Mouse (Mus musculus): ENCODE data around the gene Atp6v1e2. TPM values are rescaled to one million over a fixed set of nuclear protein-coding genes. Genes with fewer than 3 reads are reported as not detected.

Gene Atp6v1e2
- total RNA-seq (2015; ENCODE audit: low replicate concordance) (not detected in 2 replicates), total RNA-seq (2017; ENCODE audit: low replicate concordance) (not detected in 2 replicates)

DNA sequence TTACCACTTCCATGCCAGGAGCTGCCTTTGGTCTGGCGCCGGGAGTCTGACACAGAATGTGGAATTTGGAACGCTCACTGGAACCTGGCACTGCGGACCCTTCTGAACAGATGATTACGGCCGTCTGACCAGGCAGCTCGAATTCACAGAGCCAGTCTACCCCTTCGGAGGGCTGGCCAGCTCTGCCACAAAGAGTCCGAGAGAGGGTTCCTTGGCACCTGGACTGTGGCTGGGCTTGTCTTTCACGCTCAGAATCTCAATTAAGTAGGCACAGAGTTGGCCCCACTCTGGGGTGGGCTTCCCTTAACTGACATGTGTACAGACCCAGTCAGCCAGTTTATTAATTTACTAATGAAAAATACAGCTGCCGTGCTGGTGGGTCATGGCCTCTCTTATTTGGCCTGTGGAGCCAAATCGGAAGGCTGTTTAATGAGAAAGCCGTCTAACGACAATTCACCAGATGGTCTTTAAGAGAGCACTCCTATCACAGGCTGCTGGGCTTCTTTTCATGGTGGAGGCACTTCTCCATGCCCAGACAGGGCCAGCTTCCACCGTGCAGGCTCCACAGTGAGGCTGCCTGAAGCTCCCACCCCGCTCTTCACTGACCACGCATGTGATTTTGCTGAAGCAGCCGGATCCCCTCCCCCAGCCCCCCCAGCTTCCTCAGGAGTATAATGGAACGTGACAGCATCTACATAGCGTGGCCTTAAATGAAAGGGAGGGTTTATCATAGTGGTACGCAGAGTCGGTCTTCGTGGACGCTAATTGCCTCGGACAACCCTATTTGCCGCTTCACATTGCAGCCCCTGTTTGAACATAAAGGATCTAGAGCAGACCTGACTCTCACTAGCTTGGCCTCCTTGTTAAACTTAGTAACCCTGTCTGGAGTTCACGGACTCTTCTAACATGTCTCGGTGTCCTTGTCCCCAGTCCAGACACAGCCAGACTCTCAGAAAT is at the start of gene Atp6v1e2:
Gene Atp6v1e2, minus strand, starts transcription at position 58 of the 957 bp plus-strand sequence.
- no peak for ATAC-seq (replicated peaks; ENCODE audit: low FRiP score, poor library complexity, severe bottlenecking)

DNA sequence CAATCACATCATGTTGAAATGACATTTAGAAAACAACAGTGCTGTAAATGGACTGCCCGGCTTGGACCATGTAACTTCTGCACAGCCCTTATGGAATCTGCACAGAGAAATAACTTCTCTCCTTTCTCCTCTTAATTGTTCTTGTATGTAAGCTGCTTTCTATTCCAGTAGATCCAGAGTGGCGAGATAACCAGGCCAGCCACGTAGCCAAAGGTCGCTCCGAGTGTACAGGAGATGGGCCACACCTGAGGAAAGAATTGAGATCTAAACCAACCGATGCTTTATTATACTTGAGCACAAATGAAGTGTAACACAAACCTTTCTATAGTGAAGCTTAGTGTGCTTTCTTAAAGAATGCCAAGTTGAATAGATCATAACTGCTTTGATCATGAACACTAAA is 49.6 kb upstream of the Atp6v1e2 start:
- no peak for ATAC-seq (replicated peaks; ENCODE audit: low FRiP score, poor library complexity, severe bottlenecking)

DNA sequence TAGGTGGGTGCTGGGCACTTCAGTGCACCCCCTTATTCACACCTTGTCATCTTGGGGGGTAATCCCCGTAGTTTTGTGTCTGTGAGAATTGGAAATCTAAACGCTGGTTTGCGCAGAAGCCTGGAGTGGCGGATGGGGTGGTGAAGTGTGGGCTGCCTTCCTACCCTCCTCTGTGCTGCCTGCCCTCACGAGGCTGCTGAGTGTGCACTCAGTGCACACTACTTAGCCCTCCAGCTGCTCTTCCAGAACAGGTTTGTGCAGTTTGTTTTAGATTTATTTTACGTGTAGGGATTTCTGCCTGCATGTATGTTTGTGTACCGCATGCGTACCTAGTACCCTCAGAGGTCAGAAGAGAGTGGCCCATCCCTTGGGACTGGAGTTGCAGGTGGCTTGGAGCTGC is 43.6 kb upstream of the Atp6v1e2 start:
- ATAC-seq (replicated peaks; ENCODE audit: low FRiP score, poor library complexity, severe bottlenecking), result no peak

- no peak for ATAC-seq (replicated peaks; ENCODE audit: low FRiP score, poor library complexity, severe bottlenecking)
These were observed 41.0 kb upstream of the Atp6v1e2 start for GRCm38 (mm10) chr17:86988601-86989184.

- ATAC-seq (replicated peaks; ENCODE audit: low FRiP score, poor library complexity, severe bottlenecking), result no peak
These were observed 40.5 kb upstream of the Atp6v1e2 start for GRCm38 (mm10) chr17:86988161-86988560.

DNA sequence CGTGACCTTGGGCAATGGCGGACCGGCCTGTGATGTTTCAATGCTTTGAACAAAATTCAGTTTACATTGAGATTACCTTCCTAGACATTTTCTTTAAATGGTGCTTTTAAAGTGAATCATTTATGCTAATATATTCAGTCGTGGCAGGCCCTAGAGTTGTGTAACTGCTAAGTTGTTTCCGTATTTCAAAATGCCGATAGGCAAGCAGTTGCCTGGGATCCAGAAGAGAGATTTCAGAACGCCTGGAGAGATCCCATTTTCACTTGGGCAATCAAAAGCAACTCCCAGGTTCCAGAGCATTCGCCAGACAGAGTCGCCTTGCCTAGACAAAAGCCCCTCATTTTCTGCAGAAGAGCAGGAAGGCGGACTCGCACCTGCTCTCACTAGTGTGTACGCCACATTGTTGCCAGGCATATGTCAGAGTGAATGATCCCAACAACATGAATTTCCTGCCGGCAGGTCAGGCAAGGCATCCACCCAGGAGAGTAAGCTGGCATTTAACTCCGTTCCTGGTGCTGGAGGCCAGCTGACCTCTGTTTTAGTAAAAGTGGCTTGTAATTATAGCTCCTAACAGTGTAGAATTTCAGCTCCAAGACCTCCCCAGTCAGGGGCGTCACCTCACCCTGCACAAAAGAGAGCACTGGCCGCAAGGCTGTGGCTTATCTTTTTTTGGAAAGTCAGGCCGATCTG is 38.9 kb upstream of the Atp6v1e2 start:
- no peak for ATAC-seq (replicated peaks; ENCODE audit: low FRiP score, poor library complexity, severe bottlenecking)

DNA sequence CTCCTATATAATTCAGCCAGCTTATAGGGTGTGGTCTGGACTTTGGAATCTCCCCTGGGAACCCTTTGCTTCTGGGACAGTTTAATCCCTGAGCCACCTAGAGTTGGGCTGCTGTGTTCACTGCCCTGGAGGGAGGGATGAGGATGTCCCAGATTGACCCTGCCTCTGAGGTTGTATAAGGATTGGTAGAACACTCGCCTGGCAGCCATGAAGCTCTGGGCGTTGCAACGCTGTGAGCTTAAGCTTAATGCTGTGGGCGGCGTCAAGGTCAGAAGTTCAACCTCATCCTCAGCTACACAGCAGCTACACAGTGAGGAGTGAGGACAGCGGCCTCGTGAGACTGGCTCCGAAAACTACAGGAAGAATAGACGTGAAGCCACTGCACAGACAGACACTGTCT is 34.8 kb upstream of the Atp6v1e2 start:
- ATAC-seq (replicated peaks; ENCODE audit: low FRiP score, poor library complexity, severe bottlenecking), result no peak

DNA sequence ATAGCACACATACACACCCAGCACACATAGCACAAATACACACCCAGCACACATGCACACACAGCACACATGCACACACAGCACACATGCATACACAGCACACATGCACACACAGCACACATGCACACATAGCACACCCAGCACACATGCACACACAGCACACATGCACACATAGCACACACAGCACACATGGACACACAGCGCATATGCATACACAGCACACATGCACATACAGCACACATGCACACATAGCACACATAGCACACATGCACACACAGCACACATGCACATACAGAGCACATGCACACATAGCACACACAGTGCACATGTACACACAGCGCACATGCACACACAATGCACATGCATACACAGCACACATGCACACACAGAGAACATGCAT is 34.0 kb upstream of the Atp6v1e2 start:
- no peak for ATAC-seq (replicated peaks; ENCODE audit: low FRiP score, poor library complexity, severe bottlenecking)

DNA sequence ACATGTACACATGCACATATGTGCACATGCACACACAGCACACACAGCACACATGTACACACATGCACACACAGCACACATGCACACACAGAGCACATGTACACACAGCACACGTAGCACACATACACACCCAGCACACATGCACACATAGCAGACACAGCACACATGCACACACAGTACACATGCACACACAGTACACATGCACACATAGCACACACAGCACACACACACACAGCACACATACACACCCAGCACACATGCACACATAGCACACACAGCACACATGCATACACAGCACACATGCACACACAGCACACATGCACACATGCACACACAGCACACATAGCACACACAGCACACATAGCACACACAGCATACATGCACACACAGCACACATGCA is 33.5 kb upstream of the Atp6v1e2 start:
- no peak for ATAC-seq (replicated peaks; ENCODE audit: low FRiP score, poor library complexity, severe bottlenecking)

GRCm38 (mm10) chr17:86978496-86978895 is 30.8 kb upstream of the Atp6v1e2 start:
- ATAC-seq (replicated peaks; ENCODE audit: low FRiP score, poor library complexity, severe bottlenecking), result no peak

DNA sequence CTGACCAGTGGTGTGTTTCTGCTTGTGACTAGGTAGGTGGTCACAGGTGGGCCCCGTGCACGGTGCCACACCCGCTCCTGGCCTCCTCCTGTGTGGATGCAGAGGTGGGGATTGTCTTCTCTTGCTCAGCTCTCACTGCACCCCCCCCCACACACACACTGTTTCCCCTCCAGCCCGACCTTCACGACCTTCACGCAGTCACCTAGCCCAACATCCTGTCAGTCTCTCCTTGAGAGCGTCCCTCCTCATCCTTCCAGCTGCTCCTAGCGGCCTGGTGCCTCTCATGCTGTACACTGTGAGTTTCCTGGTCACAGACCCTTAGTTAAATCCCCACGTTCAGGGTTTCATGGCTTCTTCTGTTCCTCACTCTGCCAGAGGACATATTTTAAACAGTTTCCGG is 28.7 kb upstream of the Atp6v1e2 start:
- ATAC-seq (replicated peaks; ENCODE audit: low FRiP score, poor library complexity, severe bottlenecking), result no peak

GRCm38 (mm10) chr17:86973097-86973496 is 25.4 kb upstream of the Atp6v1e2 start:
- no peak for ATAC-seq (replicated peaks; ENCODE audit: low FRiP score, poor library complexity, severe bottlenecking)

GRCm38 (mm10) chr17:86971860-86972259 is 24.2 kb upstream of the Atp6v1e2 start:
- no peak for ATAC-seq (replicated peaks; ENCODE audit: low FRiP score, poor library complexity, severe bottlenecking)

- no peak for ATAC-seq (replicated peaks; ENCODE audit: low FRiP score, poor library complexity, severe bottlenecking)
These were observed 23.3 kb upstream of the Atp6v1e2 start for GRCm38 (mm10) chr17:86971036-86971435.

- ATAC-seq (replicated peaks; ENCODE audit: low FRiP score, poor library complexity, severe bottlenecking), result no peak
These were observed 22.5 kb upstream of the Atp6v1e2 start for GRCm38 (mm10) chr17:86970026-86970750.

DNA sequence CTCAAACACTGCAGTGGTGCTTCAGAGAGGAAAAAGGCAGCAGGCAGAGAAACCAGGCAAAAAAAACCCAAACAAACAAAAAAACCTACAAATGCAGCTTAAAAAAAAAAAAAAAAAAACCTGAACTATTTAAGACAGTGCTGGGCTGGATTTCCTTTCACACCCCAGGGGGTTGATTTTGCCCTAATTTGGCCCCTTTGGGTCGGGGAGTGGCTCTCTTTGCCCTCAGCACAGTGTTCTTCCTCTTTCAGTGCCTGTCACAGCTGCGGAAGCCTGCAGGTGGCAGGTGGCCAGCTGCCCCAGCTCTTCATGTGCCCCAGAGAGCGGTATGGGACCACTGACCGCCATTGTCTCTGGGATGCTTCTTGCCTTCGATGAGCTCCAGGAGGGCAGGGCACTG is 21.9 kb upstream of the Atp6v1e2 start:
- no peak for ATAC-seq (replicated peaks; ENCODE audit: low FRiP score, poor library complexity, severe bottlenecking)

- ATAC-seq (replicated peaks; ENCODE audit: low FRiP score, poor library complexity, severe bottlenecking), result no peak
These were observed 20.9 kb upstream of the Atp6v1e2 start for GRCm38 (mm10) chr17:86968581-86968980.

DNA sequence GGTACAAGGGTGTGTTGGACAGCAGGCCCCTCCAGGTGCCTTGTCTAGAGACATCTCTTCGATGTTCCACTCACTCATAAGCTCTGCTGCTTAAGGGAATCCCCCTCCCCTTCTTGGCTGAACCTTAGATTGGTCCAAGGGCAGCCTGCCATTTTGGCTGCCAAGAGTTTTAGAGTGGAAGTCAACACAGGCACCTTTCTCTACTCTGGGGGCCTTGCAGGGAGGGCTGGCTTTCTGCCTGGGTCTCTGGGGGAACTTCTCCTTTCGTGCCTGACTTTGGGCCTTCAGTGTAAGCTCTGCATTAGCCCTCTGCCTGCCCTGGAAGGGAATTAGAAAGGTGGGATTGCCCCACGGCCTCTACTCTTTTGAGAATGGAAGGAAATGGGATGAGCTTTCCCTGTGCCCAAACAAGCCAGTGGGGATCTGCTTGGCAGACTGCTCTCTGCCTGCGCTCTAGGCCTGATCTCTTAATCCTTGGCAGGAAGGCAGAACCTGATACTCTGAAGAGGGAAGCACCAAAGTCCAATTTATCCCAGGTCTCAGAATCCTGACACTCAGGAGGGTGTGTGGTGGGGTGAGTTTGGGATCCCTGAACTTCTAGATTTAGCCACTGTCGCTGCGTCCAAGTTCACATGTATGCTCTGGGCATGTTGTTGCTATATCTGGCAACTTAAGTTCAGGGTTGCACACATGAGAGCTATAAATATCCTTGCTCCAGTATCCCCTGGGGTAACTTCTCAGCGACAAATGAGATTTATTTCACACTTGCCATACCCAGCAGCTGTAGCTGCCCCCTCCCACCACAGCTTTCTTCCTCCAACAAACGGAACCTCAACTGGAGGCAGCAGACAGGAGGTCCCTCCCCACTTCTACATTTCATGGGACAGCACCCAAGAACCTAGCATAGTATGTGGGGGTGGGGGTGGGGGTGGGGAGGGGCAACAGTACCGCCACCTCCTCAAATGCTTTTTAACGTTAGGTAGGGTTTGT is 20.1 kb upstream of the Atp6v1e2 start:
- no peak for ATAC-seq (replicated peaks; ENCODE audit: low FRiP score, poor library complexity, severe bottlenecking)

GRCm38 (mm10) chr17:86967048-86967447 is 19.4 kb upstream of the Atp6v1e2 start:
- ATAC-seq (replicated peaks; ENCODE audit: low FRiP score, poor library complexity, severe bottlenecking), result no peak
